Mouse (Mus musculus): ENCODE data around the gene Zfand3. TPM values are rescaled to one million over a fixed set of nuclear protein-coding genes. Genes with fewer than 3 reads are reported as not detected.

Zfand3 gene
- polyA plus RNA-seq, 1 experiment = 107 TPM

DNA sequence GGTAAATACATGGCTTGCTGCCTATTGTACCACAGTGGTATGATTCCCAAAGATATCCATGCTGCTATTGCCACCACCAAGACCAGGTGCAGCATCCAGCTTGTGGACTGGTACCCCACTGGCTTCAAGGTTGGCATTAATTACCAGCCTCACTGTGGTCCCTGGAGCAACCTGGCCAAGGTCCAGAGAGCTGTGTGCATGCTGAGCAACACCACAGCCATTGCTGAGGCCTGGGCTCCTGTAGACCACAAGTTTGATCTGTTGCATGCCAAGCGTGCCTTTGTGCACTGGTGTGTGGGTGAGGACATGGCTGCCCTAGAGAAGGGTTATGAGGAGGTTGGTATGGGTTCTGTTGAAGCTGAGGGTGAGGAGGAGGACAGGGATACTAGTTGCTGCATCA is 173.9 kb downstream of the Zfand3 start:
- no peak overlapping the region for H3K4me3 ChIP-seq (replicated peaks; ENCODE audit: insufficient read depth, low read depth, low read length)
- no peak overlapping the region for H3K27ac ChIP-seq (ENCODE audit: insufficient read depth, low read length)
- TF ChIP-seq CTCF (IDR thresholded peaks at IDR 0.05; ENCODE audit: borderline replicate concordance, insufficient read depth, low read depth, low read length) (no peak), POLR2A (IDR thresholded peaks at IDR 0.05; ENCODE audit: borderline replicate concordance, insufficient read depth, low read length) (no peak)
- 55% methylated on average over 1 of the region's 1 CpGs for WGBS
- peaks cover 21% of the 10 kb centered on the region for H3K4me1 ChIP-seq (ENCODE audit: control insufficient read depth, insufficient read depth, low read length)
- DNase-seq = peak; percentile 59 to 66
- H3K27me3 ChIP-seq (ENCODE audit: control insufficient read depth, insufficient read depth, low read length) = no peaks in the 10 kb centered on the region

DNA sequence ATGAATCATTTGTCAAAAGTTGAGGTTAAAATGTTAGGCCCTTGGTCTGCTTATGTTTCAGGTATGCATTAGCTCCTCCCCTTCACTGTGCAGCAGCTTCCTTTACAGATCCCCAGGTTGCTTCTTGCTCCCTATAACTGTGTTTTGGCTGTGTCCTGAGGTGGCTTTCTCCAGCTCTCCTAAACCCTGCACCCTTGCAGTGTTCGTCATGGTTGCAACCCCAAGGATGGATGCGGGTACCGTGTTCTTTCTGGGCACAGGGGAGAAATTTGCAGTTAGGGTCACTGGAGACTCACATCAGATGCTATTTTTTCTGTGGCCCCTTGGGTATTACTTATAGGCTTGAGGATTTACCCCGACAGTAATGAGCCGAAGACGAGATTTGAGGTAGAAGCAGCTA is 175.7 kb downstream of the Zfand3 start:
- no peaks in the 10 kb centered on the region for H3K27me3 ChIP-seq (ENCODE audit: control insufficient read depth, insufficient read depth, low read length)
- WGBS = 90% methylated on average over 6 of the region's 6 CpGs
- DNase-seq = no peak
- TF ChIP-seq POLR2A (IDR thresholded peaks at IDR 0.05; ENCODE audit: borderline replicate concordance, insufficient read depth, low read length) (no peak), CTCF (IDR thresholded peaks at IDR 0.05; ENCODE audit: borderline replicate concordance, insufficient read depth, low read depth, low read length) (no peak)
- H3K4me3 ChIP-seq (replicated peaks; ENCODE audit: insufficient read depth, low read depth, low read length) = no peak overlapping the region
- H3K4me1 ChIP-seq (ENCODE audit: control insufficient read depth, insufficient read depth, low read length) = peaks cover 30% of the 10 kb centered on the region
- H3K27ac ChIP-seq (ENCODE audit: insufficient read depth, low read length) = no peak overlapping the region

DNA sequence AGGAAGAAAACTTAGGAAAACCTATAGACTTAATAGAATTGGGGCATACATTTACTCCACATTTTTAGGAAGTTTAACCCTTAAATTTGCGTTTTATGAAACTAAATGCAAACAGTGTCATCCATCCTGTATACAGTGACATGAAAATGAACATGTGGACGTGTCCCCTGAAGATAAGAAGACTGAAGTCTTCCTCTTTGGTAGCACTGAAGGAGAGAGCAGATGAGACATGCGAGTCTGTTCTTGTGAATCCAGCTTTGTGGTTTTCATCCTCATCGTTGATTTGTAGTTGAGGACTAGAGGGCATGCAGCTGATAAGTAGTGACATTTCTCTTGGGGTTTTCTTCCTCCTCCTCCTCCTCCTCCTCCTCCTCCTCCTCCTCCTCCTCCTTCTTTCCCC is 177.0 kb downstream of the Zfand3 start:
- WGBS = 91% methylated on average over 4 of the region's 4 CpGs
- DNase-seq = no peak
- TF ChIP-seq CTCF (IDR thresholded peaks at IDR 0.05; ENCODE audit: borderline replicate concordance, insufficient read depth, low read depth, low read length) (no peak), POLR2A (IDR thresholded peaks at IDR 0.05; ENCODE audit: borderline replicate concordance, insufficient read depth, low read length) (no peak)
- no peaks in the 10 kb centered on the region for H3K27me3 ChIP-seq (ENCODE audit: control insufficient read depth, insufficient read depth, low read length)
- H3K27ac ChIP-seq (ENCODE audit: insufficient read depth, low read length) = no peak overlapping the region
- no peak overlapping the region for H3K4me3 ChIP-seq (replicated peaks; ENCODE audit: insufficient read depth, low read depth, low read length)
- H3K4me1 ChIP-seq (ENCODE audit: control insufficient read depth, insufficient read depth, low read length) = peaks cover 30% of the 10 kb centered on the region

DNA sequence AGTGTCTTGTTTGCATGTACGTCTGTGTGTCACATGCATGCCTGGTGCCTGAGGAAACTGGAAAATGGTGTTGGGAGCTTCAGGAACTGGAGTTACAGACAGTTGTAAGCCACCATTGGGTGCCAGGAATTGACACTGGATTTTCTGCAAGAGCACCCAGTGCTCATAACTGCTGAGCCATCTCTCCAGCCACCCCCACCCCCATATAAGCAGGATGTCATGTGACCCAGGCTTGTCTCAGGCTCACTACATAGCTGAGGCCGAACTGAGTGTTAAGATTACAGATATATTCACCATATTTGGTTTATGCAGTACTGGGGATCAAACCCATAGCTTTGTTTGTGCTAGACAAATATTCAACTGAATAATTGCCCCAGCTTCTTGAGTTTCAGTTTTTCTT is 177.5 kb downstream of the Zfand3 start:
- TF ChIP-seq CTCF (IDR thresholded peaks at IDR 0.05; ENCODE audit: borderline replicate concordance, insufficient read depth, low read depth, low read length) = no peak
- TF ChIP-seq POLR2A (IDR thresholded peaks at IDR 0.05; ENCODE audit: borderline replicate concordance, insufficient read depth, low read length) = no peak
- no peak overlapping the region for H3K27ac ChIP-seq (ENCODE audit: insufficient read depth, low read length)
- peaks cover 30% of the 10 kb centered on the region for H3K4me1 ChIP-seq (ENCODE audit: control insufficient read depth, insufficient read depth, low read length)
- WGBS = 91% methylated on average over 2 of the region's 2 CpGs
- no peak overlapping the region for H3K4me3 ChIP-seq (replicated peaks; ENCODE audit: insufficient read depth, low read depth, low read length)
- no peak for DNase-seq
- no peaks in the 10 kb centered on the region for H3K27me3 ChIP-seq (ENCODE audit: control insufficient read depth, insufficient read depth, low read length)

DNA sequence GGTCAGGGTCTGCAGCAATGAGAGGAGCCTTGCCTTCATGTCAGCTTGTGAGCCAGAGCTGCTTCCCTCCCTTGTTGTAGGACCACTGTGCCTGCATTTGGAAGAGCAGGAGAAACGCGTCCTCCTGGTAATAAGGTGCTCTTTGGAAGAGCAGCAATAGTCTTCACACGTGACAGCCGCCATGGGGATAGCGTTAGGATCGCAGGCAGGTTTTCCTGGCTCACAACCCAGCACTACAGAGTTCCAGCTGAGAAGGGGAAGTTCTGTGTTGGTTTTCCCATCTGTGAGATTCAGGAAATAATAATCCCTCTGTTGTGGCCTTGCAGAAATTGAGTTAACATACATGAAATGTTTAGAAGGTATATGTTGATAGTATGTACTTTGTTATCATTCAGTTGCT is 179.0 kb downstream of the Zfand3 start:
- peak; percentile 70 to 85 for DNase-seq
- Histone ChIP-seq H3K27ac (ENCODE audit: insufficient read depth, low read length) (no peak overlapping the region), H3K27me3 (ENCODE audit: control insufficient read depth, insufficient read depth, low read length) (no peaks in the 10 kb centered on the region), H3K4me1 (ENCODE audit: control insufficient read depth, insufficient read depth, low read length) (peaks cover 16% of the 10 kb centered on the region), H3K4me3 (replicated peaks; ENCODE audit: insufficient read depth, low read depth, low read length) (no peak overlapping the region)
- TF ChIP-seq CTCF (IDR thresholded peaks at IDR 0.05; ENCODE audit: borderline replicate concordance, insufficient read depth, low read depth, low read length) (no peak), POLR2A (IDR thresholded peaks at IDR 0.05; ENCODE audit: borderline replicate concordance, insufficient read depth, low read length) (no peak)
- WGBS = 6% methylated on average over 6 of the region's 6 CpGs

DNA sequence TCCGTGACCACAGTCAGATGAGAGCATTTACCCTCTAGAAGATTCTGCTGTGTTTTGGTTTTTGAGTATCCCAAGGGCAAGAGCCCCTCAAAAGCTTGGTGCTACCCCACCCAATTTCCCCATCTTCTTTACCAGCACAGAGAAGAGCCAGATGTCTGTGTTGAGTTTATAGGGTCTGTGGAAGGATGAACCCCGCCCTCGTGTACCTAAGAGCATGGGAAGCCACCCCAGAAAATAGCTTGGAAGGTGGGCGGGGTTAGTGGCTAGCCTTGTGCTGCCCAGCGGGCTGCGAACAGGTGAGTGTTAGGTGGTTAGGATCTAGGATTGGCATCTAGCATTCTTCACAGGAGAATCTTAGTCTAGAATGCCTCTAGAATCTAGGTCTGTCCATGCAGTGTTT is 182.6 kb downstream of the Zfand3 start:
- WGBS = 95% methylated on average over 6 of the region's 6 CpGs
- no peak for TF ChIP-seq CTCF (IDR thresholded peaks at IDR 0.05; ENCODE audit: borderline replicate concordance, insufficient read depth, low read depth, low read length)
- no peak for TF ChIP-seq POLR2A (IDR thresholded peaks at IDR 0.05; ENCODE audit: borderline replicate concordance, insufficient read depth, low read length)

DNA sequence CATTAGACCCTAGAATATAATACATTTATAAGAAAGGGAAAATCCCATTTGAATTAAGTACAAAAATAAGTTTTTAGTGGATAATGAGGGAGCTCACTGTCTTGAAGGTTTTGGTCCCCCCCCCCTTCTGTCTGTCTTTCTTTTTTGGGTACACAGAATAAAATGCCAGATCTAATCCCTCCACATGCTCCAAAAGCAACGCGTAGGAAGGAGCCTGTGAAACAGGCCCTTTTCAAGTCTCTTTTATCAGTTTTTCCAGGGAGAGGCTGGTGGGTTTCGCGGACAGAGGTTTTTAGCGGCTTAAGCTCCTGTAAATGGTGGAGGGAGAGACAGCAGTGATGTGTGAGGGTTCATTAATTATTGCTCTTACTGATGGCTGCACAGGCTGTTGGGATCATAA is 183.0 kb downstream of the Zfand3 start:
- no peaks in the 10 kb centered on the region for H3K27me3 ChIP-seq (ENCODE audit: control insufficient read depth, insufficient read depth, low read length)
- H3K27ac ChIP-seq (ENCODE audit: insufficient read depth, low read length) = no peak overlapping the region
- peaks cover 38% of the 10 kb centered on the region for H3K4me1 ChIP-seq (ENCODE audit: control insufficient read depth, insufficient read depth, low read length)
- no peak for TF ChIP-seq POLR2A (IDR thresholded peaks at IDR 0.05; ENCODE audit: borderline replicate concordance, insufficient read depth, low read length)
- no peak for TF ChIP-seq CTCF (IDR thresholded peaks at IDR 0.05; ENCODE audit: borderline replicate concordance, insufficient read depth, low read depth, low read length)
- H3K4me3 ChIP-seq (replicated peaks; ENCODE audit: insufficient read depth, low read depth, low read length) = no peak overlapping the region
- no peak for DNase-seq
- WGBS = 85% methylated on average over 5 of the region's 5 CpGs

More for the DNA sequence above, 182.6 kb downstream of the Zfand3 start:
- no peaks in the 10 kb centered on the region for H3K27me3 ChIP-seq (ENCODE audit: control insufficient read depth, insufficient read depth, low read length)
- H3K4me1 ChIP-seq (ENCODE audit: control insufficient read depth, insufficient read depth, low read length) = peaks cover 38% of the 10 kb centered on the region
- no peak overlapping the region for H3K4me3 ChIP-seq (replicated peaks; ENCODE audit: insufficient read depth, low read depth, low read length)
- no peak overlapping the region for H3K27ac ChIP-seq (ENCODE audit: insufficient read depth, low read length)
- DNase-seq = no peak

DNA sequence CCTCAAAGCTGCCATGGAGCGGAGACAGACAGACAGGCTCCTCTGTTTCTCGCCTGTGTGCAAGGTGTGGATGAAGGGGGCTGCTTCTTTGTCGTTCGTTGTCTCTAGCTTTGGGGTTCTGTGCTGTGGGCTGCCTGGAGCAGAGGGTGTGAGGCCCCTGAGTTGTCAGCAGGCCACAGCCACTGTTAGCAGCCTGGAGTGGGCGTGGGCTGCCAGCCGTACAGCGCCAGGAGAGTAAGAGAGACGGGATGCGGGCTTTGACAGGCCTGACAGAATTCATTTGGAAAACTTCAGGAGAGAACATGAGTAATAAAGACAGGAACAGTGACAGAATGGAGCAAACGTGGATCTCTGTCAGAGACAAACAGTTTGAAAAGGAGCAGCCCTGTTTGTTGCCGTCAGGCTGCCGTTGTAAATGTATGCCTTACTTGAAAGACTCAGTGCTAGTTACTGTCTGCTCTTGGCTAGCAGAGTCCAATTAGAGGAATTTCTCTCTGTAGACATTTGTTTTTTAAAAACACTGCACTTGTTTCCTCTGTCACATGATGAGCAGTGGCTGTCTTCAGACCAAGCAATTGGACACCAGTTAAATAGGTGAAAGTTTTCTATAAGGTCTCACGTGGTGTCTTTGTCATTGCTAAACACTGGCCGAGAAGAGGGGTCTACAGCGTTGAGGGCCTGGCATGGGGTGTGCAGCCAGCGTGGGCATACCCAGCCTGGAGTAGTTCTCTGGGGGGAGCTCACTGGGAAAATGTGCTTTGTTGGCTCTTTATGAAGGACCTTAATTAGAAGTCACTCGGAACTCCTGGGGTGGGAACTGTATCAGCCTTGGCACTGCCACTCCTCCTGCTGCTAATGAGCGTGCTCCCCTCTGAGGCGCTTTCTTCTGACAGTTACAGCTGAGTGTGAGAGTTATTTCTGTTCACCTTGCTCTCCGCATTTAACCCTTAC is 183.8 kb downstream of the Zfand3 start:
- TF ChIP-seq POLR2A (IDR thresholded peaks at IDR 0.05; ENCODE audit: borderline replicate concordance, insufficient read depth, low read length) (no peak), CTCF (IDR thresholded peaks at IDR 0.05; ENCODE audit: borderline replicate concordance, insufficient read depth, low read depth, low read length) (no peak)
- peak overlapping the region; percentile 17; the same call in 1 of the 2 replicates for H3K27ac ChIP-seq (ENCODE audit: insufficient read depth, low read length)
- peaks cover 35% of the 10 kb centered on the region for H3K4me1 ChIP-seq (ENCODE audit: control insufficient read depth, insufficient read depth, low read length)
- no peak overlapping the region for H3K4me3 ChIP-seq (replicated peaks; ENCODE audit: insufficient read depth, low read depth, low read length)
- WGBS = 33% methylated on average over 20 of the region's 20 CpGs
- DNase-seq = peak; percentile 52 to 67
- no peaks in the 10 kb centered on the region for H3K27me3 ChIP-seq (ENCODE audit: control insufficient read depth, insufficient read depth, low read length)

Measured in cerebellum, adult 2 months (tissue).